Mouse (Mus musculus): ENCODE data around the gene Ttyh2.

Gene Ttyh2

DNA sequence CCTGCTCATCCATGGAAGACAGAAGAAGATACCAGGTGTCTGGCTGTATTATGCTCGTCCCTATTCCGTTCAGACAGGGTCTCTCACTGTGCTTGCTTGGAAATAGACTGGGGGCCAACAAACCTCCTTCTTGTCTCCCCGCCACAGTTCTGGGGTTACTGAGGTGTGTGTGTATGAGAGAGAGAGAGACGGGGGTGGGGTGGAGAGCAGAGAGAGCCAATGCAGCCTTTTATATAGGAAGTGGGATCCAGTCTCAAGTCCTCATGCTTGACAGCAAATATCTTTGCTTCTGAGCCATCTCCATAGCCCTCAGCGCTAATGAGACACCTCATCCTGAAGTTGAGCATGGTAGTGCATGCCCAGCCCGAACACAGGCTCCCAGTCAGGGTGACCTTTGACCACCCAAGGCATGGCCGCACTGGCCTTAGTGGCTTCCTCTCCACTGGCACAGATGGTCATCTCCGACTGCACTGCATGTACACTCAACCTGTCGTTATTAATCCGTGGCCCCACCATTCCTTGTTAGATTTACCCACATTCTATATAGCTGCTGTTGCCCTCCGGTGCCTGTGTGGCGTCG lies 7.2 kb downstream of the Ttyh2 start:
- DNase-seq (ENCODE audit: low spot score), result no peak

DNA sequence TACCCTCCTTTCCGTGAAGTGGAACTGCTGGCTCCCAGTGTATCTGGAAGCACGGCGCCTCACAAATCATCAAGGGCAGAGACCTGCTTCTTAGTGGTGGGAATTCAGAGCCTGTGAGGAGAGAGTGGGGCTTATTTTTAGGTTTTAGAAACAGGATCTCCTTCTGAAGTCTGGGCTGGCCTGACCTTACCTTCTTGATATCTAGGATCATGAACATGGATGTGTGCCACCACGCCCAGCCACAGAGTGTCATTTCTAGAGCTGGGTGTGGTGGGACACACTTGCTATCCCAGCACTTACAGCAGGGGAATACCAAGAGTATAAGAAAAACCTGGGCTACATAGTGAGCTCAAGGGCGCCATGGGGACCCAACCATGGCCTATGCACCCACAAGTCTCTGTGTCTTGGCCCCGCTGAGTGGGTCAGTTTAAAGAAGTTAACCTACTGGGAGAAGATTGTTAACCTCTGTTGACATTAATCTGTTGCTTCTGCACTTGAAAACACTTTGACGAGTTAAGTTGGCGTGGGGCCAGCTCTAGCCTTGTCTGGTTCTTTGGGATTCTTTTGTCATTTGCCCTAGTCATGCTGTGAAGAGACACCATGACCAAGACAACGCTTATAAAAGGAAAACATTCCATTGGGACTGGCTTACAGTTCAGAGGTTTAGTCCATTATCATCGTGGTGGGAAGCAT lies 7.9 kb downstream of the Ttyh2 start:
- DNase-seq (ENCODE audit: low spot score), result no peak

DNA sequence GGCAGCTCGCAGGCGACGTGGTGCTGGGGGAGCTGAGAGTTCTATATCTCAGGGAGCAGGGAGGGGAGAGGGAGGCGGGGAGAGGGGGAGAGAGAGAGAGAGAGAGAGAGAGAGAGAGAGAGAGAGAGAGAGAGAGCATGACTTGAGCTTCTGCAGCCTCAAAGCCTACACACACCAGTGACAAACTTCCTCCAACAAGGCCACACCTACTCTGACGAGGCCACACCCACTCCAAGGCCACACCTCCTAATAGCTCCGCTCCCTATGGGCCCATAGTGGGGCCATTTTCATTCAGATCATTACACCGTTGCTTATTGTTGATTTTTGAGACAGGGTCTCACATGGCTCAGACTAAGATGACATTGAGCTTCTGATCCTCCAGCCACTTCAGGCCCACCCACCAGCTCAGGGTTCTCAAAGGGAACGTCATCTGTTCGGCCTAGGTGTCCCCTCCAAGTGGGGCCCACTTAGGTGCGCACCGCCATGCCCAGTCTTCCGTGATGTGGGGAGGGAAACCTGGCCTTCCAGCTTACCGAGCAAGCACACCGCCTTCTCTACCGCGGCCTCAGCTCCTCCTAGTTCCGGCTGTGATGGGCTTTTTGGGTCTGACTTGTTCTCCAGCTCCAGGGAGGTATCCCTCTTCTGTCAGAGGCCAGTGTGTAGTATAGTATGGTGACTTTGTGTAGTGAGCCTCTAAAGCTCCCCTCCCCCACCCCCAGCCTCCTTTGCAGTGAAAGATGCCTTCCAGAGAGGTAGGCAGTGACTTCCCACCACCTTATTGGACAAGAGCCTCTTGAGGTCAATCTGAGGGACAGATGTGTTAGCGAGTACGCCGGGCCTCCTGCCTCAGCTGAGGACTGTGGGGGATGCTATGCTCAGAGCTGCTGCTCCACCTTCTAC lies 8.7 kb downstream of the Ttyh2 start:
- DNase-seq (ENCODE audit: low spot score), result no peak

DNA sequence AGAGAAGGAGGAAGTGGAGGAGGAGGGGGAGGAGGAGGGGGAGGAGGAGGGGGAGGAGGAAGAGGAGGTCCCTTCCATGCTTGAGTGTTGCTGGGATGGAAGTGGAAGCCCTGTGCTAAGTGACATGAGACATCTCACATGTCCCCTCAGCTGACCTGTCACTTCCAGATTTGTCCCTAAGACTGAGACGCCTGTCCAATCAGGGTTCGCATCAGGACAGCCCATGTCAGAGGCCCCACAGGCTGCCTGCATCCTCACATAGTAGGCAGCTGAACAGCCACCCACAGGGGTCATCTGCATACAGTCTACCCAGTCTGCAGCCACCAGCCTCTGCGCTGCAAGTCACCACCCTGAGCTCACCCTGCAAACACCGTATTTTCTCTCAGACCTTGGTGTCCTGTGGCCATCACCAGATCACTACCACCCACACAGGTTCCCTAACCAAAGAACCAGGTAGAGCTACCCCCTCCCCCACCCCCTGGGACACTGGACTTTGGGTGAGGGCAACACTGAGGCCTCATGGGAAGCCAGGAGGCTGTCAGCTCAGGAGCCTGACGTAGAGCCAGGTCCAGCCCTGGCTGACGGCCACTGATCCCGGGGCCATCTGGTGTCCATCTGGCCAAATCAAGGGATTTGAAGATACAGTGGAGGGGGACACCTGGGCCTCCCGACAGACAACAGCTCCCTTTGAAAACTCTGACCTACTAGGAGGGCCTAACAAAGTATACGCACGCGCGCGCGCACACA lies 9.6 kb downstream of the Ttyh2 start:
- no peak for DNase-seq (ENCODE audit: low spot score)

DNA sequence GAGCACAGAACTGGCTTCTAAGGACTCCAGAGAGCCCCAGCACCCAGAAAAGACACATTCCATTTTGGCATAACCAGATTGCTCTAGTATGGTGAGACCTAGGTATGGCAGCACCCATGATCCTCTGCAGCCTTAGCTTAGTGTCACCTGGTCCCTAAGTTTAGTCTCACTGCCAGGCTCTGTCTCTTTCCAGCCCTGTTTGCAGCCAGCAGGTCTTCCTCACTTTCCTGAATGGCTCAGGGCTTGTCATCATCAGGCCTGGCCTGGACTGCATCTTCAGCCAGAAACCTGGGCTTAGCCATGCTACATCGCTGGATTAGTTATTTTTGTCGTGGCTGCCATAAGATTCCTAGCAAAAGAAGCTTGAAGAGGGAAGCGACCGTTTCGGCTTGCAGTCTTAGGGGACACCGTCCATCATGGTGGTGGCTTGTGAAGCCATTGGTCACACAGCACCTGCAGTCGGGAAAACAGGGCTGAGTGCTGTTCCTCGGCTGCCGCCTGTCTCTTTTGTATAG lies 10.4 kb downstream of the Ttyh2 start:
- DNase-seq (ENCODE audit: low spot score), result no peak

DNA sequence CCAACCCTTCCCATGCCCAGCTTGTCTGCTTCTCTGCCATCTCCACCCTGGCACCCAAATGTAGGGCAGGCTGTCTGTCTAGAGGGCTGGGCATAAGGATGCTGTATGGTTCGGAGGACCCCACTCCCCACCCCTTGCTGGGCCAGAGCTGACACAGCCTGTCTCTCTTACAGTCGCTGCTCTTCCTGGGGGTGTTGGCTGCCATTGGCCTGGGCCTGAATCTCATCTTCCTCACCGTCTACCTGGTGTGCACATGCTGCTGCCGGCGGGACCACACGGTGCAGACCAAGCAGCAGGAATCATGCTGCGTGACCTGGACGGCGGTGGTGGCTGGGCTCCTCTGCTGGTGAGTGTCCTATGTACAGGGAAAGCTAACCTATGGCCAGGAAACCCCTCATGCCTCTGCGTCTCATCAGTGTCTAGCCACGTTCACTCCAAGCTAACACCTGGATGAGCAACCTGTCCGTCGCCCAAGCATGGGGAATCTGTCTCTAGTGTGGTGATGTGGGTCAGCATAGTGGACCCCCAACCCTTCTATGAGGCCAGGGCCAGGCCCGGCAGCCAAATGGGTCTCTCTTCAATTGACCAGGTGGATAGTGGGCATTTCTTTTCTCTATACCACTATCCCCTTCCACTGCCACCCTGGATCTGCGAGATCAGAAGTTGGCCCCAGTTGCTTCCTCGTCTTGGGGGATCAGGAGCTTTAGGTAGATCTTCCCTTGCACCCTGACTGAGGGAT lies 11.2 kb downstream of the Ttyh2 start:
- DNase-seq (ENCODE audit: low spot score), result no peak

DNA sequence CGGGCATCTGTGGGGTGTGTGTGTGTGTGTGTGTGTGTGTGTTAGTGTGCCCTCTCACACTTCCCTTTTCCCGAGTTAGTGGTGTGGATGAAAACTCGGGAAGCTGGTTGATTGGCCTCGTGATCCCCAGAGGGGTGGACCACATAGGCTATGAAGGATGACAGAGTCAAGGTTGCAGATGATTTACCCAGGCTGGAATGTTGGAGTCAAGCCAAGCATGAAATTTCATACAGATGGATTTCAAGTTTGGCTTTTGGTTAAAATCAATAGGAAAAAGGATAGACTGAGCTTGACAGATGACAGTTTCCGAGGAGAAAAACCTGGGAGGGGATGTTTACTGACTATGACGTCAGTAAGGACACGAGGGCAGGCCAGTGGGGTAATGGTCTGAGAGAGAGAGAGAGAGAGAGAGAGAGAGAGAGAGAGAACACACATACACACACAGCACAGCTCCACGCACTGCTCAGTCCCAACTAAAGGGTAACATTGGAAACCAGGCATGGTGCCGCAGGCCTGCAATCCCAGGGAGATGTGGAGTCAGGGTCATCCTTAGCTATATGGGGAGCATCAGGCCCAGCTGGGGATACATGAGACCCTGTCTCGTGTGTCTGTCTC lies 12.4 kb downstream of the Ttyh2 start:
- no peak for DNase-seq (ENCODE audit: low spot score)

DNA sequence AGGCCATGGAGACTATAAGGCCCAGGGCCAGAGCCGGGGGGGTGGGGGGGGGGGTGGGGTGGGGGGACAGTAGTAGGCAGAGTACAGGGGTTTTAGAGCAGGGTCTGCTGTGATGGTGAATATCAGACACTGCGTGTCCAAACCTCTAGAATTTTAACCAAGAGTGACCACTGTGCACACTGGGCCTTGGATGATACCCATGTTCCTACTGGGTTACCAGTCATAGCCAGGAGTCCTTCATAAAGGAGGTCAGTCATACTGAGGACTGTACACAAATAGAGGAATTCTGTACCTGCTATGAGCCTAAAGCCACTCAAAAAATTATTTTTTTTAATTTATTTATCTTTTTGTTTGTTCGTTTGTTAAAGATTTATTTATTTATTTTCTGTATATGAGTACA lies 13.5 kb downstream of the Ttyh2 start:
- no peak for DNase-seq (ENCODE audit: low spot score)

DNA sequence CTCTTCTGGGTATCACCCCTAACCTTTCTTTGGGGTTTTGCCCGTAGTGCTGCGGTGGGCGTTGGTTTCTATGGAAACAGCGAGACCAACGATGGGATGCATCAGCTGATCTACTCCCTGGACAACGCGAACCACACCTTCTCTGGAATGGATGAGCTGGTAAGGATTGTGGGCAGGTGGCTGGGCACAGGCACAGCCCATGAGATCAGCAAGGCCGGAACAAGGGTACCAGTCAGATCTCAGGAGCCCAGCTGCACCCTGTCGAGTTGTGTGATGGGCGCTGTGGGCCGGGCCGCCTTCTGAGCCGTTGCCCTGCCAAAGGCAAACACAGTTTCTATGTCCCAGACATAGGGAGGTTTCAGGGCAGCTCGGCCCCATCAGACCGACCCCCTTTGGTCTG lies 15.0 kb downstream of the Ttyh2 start:
- DNase-seq (ENCODE audit: low spot score), result no peak

DNA sequence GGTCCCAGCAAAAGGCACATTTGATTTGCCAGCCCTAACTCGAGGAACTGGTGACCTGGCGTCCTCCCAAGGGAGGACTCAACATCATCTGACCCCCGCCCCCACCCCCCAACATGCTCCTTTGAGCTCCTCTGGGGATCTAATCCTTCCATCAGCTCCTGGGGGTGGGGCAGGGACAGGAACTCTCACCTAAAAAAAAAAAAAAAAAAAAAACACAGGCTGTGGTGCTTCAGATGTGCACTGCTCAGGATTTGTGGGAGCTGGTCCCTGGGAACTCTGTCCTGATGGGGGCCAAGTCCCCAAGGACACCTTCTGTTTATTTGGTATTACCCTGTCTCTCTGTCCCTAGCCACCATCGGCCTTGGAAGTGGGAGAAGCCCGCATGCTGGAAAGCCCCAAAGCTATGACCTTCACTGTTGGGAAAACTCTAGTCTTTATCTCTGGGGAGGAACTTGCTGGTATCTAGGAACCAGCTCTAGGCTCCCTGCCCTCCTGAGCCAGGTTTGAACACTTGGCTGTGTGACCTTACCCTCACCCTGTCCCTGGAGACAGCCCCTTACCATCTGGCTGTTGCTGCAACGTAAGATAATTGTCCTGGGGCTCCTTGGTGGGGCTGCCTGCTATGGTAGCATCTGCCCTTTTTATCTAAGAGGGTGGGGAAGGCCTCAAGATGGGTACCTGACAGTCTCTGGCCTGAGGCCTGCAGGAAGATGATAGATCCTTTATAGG lies 16.4 kb downstream of the Ttyh2 start:
- DNase-seq (ENCODE audit: low spot score), result no peak

DNA sequence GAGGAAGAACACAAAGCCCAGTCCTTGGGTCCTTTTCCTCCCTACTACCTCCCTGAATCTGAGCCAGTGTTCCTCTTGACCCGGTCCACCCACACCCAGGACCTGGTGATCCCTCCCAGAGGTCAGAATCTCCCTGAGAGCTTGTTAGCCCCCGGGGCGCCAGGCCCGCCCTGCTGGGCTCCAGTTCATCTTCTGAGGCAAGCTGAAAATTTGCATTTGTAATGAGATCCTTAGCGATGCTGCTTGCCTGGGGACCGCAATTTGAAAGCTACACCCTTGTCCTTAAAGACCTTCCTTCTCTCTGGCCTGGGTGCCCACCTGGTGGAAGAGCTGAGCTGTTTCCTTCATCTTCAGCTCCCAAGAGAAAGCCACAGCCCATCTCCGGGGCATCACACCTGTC lies 17.4 kb downstream of the Ttyh2 start:
- no peak for DNase-seq (ENCODE audit: low spot score)

DNA sequence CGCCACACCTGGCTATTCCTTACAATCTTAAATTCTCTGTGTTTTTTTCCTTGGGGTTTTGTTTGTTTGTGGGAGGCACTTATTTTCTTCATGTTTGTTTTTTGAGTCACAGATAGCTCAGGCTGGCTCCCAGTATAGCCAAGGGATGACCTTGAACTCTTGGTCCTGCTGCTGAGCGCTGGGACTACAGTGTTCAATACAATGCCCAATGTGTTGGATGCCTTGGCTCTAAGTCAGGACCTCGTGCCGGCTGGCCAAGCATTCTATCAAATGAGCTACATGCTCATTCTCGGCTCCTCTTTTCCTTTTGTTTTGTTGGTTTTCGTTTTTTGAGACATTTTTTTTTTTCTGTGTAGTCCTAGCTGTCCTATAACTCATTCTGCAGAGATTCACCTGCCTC lies 18.2 kb downstream of the Ttyh2 start:
- DNase-seq (ENCODE audit: low spot score), result no peak

DNA sequence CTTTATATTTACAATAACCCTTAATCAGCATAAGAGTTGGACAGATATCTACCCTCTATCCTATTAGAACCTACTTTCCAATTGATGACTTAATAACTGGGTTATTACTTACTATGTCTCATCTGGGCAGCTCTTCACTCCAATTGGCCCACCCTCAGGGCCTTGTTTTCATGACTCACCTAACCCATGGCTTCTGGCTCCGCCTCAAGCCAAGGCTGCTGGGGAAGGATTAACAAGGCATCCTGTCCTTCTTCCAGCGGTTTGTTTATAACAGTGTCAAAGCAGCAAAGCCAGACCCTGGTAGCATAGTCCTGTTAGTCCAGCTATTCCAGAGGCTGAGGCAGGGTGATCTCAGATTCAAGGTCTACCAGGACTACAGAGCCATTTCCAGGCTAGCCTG lies 19.2 kb downstream of the Ttyh2 start:
- no peak for DNase-seq (ENCODE audit: low spot score)

DNA sequence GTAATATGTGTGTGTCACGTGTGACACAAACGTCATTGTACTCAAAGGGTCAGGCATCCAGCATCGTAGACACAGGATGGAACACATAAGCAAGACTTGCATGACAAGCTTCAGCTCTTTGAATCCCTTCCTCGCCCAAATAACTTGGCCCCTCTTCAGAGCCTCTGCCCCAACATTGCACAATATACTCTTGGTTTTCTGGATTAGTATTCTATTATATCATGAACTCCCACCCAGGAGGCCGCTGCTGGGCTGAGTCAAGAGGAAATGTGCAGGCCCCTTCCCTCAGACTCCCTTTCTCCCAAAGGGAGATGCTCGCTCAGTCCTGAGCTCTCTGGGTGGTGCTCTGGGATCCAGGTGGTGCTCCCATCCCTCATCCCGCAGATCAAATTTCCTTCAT lies 23.3 kb downstream of the Ttyh2 start:
- DNase-seq (ENCODE audit: low spot score), result no peak

DNA sequence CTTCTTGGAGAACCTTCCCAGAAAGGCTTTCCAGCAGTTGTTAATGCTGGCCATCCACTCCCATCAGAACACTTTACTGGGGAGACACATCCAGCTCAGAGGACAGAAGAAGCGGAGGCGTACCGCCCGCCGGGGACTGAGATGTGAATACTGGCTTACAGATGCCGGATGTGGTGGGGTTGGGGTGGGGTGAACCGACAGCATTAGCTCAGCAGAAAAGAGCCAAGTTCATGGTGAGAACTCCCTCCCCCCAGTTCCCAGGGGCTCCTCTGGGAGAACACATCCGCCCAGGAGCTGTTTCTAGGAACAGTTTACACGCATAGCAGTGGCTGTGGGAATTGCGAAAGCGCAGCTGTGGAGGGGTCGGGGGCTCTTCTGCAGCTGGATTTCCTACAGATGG lies 24.3 kb downstream of the Ttyh2 start:
- no peak for DNase-seq (ENCODE audit: low spot score)

DNA sequence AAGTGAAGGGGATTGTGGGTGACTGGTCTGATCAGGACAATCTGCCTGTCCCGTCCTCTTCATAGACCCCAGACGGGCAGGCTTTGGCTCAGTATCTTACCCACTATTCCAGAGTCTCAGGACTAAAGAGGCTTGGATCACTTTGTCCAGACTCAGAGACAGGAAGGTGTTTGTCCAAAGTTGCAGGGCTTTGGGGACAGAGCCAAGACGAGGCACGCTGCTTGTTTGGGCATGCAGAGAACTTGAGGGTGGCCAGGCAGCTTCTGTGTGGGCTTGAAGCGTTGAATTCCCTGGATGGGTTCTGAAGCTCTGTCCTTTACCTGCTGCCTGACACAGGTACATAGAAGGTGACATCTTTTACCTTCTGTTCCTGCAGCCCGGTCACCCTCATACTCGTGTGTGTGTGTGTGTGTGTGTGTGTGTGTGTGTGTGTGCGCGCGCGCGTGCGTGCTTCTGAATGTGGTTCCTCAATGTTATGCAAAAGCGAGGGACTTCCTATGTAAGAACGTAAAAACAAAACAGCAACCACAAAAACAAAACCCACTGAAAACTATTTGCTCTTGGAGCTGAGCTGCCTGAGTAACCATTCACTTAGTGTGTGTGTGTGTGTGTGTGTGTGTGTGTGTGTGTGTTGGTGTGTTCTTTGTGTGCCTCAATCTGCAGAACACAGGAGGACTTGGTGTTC lies 27.2 kb downstream of the Ttyh2 start:
- DNase-seq (ENCODE audit: low spot score), result no peak

DNA sequence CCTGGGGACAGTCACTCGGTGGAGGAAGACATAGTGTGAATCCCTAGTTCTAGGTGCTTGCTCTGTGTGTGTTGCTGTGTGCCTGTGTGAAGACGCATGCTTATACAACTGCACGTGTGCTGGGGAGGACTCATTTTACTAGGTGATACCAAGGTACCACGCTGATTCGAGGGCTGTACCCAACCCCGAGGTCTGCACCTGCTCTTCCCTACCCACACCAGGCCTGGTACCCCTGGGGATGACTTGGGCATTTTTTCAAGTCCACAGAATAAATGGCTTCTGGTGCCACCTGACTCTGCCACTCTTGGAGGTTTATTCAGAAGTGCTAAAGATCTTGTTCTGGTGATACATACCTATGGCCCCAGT lies 27.7 kb downstream of the Ttyh2 start:
- no peak for DNase-seq (ENCODE audit: low spot score)

DNA sequence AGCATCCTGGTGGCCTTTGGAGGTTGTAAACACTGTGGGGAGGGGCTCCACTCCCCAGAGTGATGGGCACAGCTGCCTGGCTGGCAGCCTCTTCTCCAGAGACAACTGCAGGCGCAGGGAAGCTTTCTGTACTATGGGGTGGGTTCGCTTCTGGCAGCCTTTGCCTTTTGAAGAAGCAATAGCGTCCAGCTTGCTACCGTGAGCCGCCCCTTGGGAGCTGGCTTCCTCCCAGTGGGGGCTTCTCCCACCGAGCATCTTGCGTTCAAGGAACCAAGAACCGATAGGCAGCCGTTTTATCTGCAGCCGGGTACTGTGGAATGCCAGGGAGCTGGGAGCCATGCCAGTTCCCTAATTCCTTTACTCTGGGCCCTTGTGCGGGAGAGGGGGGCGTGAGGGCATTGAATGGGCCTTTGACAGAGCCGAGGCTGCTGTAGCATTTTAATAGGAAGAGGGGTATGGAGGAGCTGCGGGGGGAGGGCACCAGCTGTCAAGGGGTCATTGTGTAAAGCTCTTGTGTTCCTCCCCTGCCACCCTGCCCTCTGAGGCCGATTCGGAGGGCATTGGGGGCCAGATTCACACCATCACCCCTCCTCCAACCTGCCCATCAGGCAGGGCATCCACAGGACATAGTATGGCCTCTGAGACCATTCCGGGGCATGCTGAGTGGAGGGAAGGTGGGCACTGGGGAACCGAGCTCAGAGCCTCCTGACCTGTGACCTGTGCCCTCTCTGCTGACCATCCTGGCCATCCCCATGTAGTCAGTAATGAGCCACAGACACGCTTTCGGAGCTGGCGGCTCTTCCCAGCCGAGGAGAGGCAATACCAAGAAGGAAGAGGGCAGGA lies 29.1 kb downstream of the Ttyh2 start:
- DNase-seq (ENCODE audit: low spot score), result no peak

DNA sequence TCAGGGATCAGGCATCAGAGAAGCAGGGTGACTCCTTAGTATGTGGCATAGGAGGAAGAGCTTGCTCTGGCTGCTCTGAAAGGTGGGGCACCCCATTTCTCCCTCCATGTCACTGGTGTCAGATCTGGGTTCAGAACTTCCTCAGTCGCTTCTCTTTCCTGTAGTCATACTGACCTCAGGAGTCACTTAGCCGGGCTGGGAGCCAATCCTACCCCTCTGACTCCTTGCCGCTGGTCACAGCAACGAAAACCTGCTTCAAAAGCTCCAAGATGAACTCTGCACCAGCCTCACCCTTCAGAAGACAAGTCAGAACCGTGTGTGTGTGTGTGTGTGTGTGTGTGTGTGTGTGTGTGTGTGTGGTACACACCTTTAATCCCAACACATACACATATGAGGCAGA lies 31.1 kb downstream of the Ttyh2 start:
- no peak for DNase-seq (ENCODE audit: low spot score)

Measured in ovary, postnatal 10 days (tissue).